Mouse (Mus musculus): Measurements from ENCODE around the gene Nolc1.
"Not testable (repeated sequence)": the region's sequence is repeated elsewhere in the genome, so short reads cannot be mapped to it uniquely, and the experiment has no call there.

The Nolc1 gene

DNA sequence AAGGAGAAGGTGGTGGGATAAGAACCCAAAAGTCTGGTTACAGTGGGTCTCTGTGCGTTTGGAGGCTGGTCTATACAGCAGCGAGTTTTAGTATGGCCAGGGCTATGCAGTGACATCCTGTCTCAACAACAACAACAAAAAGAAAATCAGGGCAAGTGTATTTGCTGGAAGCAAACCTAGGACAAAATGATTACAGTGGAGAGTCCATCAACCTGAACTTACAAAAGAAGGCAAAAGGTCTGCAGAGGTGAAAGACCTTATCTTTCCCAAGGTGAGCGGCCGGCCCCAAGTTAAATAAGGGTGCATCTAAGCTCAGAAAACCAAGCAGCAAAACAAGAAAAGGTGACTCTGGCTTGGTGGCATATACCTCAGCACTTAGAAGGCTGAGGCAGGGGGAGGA lies 16.0 kb downstream of the Nolc1 start:
- DNase-seq (ENCODE audit: low spot score in 2 of 2) = no peak

DNA sequence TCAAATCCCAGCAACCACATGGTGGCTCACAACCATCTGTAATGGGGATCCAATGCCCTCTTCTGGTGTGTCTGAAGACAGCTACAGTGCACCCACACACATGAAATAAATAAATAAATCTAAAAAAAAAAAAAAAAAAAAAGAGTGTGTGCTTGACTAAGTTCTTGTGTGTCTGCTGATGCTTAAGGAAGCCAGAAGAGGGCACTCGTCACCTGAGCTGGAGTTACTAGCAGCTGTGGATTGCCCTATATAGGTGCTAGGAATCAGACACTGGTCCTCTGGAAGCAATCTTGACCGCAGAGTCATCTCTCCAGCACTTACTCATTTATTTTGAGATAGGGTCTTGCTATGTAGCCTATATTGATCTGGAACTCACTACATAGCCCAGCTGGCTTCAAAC lies 18.5 kb downstream of the Nolc1 start:
- no peak for DNase-seq (ENCODE audit: low spot score in 2 of 2)

DNA sequence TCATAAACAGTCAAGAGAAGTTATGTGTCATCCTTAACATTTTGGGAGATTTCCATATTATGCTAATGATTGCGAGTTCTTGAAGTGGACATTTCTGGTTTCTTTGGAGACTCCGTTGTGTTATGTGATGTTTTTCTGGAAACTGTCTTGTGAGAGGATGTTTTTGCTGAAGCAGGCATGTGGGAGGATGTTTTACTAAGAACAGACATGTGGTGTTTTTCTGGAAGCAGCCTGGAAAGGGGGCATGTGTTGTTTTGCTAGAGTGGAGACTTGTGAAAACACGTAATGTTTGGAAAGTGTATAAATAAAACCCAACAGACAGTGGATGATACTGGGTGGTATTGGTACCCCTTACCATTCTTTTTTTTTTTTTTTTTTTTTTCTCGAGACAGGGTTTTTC lies 19.6 kb downstream of the Nolc1 start:
- DNase-seq (ENCODE audit: low spot score in 2 of 2) = no peak

DNA sequence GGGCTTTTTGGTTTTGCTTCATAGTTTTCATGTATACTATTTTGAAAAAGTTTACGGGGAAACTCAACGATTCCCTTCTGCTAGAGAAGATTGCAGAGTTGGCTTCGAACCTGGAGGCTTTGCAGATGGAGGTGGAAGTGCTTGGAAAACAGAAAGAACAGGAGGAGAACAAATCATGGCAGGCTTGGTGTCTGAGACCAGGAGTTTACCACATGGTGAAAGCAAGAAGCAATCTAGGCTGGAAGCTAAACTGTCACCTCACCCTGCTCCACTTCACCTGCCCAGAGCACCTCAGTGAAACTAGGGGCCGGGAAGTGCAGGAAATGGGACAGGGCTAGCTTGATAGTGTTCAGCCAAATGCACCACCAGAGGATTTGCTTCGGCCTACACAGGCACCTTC lies 20.7 kb downstream of the Nolc1 start:
- DNase-seq (ENCODE audit: low spot score in 2 of 2) = no peak

DNA sequence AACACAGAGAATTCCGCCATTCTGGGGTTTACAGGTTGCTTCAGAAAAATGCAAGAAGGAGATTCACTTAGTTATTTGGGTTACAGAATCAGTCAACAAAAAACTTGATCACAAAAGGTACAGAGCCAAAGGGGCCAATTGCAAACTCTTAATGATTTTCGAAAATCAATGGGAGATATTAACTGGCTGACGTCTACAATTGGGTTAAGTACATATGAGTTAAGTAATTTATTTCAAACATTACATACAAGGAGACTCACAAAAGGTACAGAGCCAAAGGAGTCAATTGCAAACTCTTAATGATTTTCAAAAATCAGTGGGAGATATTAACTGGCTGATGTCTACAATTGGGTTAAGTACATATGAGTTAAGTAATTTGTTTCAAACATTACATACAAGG lies 23.9 kb downstream of the Nolc1 start:
- DNase-seq (ENCODE audit: low spot score in 2 of 2) = no peak

DNA sequence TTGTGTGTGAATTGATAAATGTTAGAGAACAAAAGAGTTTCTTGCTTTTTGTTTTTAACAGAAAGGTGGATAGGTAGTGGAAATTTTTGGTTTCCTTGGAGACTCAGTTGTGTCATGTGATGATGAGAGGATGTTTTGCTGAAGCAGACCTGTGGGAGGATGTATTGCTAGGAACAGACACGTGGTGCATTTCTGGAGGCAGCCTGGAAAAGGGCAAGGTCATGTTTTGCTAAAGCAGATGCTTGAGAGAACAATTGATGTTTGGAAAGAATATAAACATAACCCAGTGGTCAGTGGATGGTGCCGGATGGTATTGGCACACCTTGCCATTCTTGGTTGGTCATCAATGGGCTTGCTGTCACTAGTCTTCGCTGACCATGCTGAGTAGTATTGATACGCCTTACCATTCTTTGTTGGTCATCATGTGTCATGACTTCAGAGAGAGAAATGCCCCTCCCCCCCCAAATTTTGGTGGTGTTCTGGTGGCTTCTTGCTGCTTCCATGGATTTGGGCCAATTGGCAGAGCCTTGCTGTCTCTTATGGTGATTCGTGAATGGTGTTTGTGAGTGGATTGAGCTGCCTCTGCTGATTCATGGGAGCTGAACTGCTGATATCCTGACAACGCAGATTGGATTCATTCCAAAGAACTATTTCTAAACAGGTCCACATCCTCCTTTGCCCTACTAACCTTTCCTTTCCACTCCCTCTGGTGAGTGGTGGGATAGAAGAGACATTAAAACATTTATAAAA lies 27.9 kb downstream of the Nolc1 start:
- no peak for DNase-seq (ENCODE audit: low spot score in 2 of 2)

DNA sequence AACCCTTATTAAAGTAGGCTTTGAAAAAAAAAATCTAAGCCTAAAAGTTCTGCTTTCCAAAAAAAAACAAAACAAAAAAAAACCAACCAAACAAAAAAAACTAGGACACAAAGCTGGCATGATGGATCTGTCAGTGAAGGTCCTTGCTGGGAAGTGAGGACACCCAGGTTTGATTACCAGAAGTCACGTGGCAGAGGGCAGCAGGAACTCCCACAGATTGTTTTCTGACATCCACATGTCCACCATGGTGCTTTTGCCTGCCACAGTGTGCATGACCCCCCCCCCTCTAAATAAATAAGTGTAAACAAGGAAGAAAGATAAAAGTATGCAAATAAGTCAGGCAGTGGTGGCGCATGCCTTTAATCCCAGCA lies 28.5 kb downstream of the Nolc1 start:
- DNase-seq (ENCODE audit: low spot score in 2 of 2) = no peak

DNA sequence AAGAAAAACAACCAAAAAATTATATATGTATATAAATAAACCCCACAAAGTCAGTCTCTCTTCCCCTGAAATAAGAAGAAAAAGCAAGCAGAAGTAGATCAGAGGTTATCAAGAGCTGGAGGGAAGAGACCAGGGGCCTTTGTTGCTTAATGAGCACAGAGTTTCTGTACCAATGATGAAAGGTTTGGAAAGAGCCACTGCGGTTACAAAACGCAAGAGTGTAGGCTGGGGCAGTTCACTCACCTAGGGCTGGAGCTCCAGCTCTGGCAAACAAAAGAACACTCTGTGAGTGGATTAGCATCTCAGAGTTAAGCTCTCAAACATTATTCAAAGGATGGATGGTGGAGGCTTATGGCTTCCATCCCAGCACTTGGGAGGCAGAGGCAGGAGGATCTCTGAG lies 34.6 kb downstream of the Nolc1 start:
- DNase-seq (ENCODE audit: low spot score in 2 of 2) = no peak

DNA sequence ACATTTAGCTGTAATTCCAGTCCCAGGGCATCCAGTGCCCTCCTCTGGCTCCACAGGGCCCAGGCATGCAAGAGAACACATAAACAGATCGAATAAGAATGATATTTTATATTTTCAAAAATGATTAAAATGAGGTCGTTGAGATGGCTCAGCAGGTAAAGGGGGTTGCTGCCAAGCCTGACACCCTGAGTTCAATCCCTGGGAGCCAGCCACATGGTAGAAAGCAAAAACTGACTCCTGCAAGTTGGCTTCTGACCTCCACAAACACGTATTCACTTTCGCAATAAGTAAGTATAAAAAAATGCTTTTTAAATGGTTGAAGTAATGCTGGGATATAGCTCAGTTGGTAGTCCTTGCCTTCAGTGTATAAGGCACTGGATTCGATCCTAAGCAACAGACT lies 35.1 kb downstream of the Nolc1 start:
- DNase-seq (ENCODE audit: low spot score in 2 of 2) = no peak

DNA sequence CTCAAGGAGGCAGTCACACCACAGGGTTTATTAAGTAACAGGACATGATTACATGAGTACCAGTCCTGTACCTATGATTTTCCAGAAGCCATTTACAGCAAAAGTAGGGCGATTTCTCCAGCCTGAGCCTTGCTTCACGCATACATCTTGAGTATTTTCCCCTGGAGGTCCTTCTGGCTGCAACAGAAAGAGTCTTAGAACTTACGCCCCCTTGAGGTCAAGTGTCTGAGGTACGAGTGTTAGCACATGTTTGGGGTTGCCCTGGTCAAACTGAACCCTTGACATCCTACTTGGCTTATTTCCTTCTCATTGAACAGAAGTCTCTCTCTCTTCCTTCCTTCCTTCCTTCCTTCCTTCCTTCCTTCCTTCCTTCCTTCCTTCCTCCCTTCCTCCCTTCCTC lies 39.0 kb downstream of the Nolc1 start:
- no peak for DNase-seq (ENCODE audit: low spot score in 2 of 2)

DNA sequence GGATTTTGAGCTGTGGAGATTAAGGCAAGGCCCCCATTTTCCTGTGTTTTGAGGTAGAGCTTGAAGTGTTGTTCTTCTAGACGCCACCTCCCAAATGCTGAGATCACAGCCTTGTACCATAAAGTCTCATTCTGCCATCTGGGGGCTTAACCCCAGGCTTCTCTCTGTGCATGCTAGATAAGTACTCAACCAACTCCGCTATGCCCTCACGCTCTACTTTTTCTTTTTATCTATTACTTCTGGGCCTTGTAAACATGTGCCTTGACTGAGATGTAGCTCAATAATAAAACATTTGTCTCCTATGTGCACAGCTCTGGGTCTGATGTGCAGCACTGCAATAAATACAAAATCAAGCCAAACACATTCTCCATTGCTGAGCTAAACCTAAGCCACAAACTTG lies 43.8 kb downstream of the Nolc1 start:
- no peak for DNase-seq (ENCODE audit: low spot score in 2 of 2)

DNA sequence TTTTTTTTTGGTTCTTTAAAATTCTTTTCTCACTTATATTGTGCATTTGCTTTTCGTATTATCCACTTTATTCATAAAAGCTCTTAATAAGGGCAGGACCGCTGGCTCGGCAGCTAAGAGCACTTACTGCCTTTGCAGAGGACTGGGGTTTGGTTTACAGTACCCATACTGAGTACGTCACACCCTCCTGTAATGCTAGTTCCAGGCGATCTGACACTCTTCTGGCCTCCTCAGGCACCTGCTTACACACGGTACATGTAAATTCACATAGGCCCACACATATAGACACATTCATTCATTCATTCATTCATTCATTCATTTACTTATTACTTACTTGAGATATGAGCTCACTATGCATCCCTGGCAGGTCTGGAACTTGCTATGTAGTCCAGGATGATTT lies 45.2 kb downstream of the Nolc1 start:
- DNase-seq (ENCODE audit: low spot score in 2 of 2) = no peak

DNA sequence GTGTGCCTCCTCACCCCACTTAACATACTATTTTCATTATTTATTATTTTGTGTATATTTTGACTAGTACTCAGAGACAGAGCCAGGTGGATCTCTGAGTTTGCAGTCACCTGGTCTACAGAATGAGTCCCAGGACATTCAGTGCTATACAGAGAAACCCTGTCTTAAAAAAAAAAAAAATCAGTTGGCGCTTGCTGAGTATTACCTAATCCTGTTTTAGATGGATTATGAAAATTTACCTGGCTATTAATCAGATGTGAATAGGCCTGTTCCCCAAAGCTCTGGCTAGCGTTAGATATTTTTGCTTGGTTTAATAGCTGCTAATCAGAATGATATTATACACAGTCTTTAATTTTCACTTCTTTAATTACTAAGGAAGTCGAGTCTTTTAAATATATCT lies 48.2 kb downstream of the Nolc1 start:
- no peak for DNase-seq (ENCODE audit: low spot score in 2 of 2)

DNA sequence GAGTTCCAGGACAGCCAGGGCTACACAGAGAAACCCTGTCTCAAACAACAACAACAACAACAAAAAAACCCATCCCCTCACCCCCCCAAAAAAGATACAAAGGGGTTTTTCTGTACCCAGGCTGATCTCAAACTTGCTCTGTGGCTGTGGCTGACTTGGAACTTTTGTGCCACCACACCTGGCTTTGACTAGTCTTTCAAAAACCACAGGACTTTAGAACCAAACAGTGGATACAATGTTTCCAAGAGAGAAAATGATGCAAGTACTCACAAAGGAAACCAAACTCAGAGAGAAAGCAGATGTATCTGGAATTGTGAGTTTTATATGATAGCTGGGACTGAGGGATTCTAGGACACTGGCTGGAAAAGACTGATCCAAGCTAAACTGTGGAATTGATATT lies 49.0 kb downstream of the Nolc1 start:
- no peak for DNase-seq (ENCODE audit: low spot score in 2 of 2)

DNA sequence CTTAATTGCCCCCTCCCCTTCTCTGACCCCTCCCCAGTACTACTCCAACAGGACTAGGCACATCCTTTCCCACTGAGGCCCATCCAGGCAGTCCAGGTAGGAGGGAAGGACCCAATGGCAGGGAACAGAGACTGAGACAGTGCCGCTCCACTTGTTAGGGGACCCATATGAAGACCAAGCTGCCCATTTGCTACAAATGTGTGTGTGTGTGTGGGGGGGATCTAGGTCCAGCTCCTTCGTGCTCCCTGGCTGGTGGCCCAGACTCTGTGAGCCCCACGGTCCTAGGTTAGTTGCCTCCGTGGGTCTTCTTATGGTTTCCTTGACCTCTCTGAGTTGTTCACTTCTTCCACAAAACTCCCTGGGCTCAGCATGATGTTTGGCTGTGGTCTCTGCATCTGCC lies 50.6 kb downstream of the Nolc1 start:
- DNase-seq (ENCODE audit: low spot score in 2 of 2) = no peak

DNA sequence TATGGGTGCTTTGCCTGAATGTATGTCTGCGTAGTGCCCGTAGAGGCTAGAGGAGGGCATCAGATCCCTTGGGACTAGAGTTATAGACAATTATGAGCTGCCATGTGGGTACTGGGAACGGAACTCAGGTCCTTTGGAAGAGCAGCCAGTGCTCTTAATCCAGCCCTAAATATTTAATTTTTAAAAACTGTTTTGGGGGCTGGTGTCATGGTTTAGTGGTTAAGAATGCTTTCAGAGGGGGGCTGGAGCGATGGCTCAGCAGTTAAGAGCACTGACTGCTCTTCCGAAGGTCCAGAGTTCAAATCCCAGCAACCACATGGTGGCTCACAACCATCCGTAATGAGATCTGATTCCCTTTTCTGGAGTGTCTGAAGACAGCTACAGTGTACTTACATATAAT lies 54.1 kb downstream of the Nolc1 start:
- not testable (repeated sequence) for DNase-seq (ENCODE audit: low spot score in 2 of 2)

DNA sequence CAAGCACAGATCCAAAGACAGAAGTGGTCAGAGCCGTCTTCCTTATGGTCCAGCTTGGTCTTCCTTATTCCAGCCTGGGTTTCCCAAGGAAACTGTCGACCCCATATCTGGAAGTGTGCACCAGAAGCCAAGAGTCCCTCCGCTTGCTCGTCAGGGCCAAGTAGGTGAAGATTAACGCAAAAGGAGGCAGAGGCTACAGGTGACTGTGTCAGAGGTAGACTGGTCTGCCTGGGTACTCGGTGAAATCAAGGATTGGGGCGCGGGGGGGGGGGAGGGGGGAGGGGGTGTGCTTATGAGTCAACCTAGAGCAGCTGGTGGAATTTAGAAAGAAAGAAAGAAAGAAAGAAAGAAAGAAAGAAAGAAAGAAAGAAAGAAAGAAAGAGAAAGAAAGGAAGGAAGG lies 55.6 kb downstream of the Nolc1 start:
- no peak for DNase-seq (ENCODE audit: low spot score in 2 of 2)

DNA sequence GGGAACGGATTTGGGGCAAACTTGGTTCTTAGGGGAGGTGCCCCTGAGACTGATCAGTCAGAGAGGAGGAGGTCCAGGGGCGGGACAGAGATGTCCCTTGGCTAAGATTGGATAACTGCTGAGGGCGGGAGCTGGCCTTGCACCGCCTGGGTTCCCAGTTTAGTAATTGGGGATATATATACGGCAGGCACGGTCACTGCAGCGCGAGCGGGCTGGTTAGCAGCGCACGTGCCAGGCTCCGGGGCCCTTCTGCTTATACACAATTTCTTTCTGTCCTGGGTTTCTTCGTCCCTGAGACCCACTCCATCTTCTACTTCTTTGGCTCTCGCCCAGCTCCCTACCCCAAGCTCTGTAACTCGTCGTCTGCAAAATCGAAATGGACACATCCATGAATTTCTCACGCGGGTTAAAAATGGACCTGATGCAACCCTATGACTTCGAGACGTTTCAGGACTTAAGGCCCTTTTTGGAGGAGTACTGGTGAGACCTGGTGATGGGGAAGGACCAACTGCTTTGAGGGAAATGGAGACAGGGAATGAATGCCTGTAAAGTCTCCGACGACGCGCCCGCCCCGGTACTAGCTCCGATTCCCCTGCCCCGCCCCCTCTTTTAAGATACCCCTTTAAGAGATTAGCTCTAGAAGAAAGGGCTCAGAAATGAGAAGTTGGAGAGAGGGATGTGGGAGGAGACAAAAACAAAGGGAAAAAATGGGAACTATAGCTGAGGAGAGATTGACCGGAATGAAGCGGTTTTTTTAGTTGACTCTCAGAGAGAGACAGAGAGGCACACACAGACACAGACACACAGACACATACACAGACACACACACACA lies 56.2 kb downstream of the Nolc1 start, which contains the start of gene Elovl3:
TSS of gene Elovl3 (plus strand) at position 204 of the 832 bp plus-strand sequence.
- no peak for DNase-seq (ENCODE audit: low spot score in 2 of 2)

DNA sequence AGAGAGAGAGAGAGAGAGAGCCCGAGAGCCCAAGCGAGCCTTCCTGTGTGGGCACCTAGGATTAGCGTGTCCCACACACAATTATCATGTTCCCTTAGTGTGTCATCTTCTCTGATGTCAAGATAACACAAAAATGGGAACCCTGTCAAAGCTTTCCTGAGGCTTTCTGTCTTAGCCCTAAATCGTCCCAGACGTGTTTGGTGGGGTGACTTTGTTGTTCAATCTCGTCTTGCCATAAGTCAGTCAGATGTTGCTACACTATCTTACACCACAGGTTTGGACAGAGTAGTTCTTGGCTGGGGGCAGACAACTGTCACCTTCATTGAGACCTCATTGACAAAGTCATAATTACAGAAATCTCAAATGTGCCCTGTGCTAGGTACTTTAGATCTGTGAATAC lies 56.9 kb downstream of the Nolc1 start:
- no peak for DNase-seq (ENCODE audit: low spot score in 2 of 2)
